Mouse (Mus musculus) adrenal gland, postnatal 4 days (tissue): ENCODE measurements around the gene Pus1. TPM values are rescaled to one million over a fixed set of nuclear protein-coding genes. Genes with fewer than 3 reads are reported as not detected.

Source experiments
- total RNA-seq, 2 experiments: library from RNA; stranded (reverse); gene quantifications; 2 replicates each; pipeline ENCODE4 v1.2.3; 2021

Gene Pus1
- total RNA-seq, 2 experiments from 2014 or later = 40.2 to 47.2 TPM

Other genes starting within 250 kb of the Pus1 start
- under 1 TPM; 0.76 to 0.85 TPM for gene Galnt9, start 236.3 kb downstream of the Pus1 start, total RNA-seq
- 10 to 100 TPM; 27.0 to 29.3 TPM for gene Noc4l, start 127.2 kb downstream of the Pus1 start, total RNA-seq
- gene Ddx51, start 127.2 kb downstream of the Pus1 start, total RNA-seq = 10 to 100 TPM; 26.3 to 27.0 TPM
- gene Ep400, start 9.9 kb downstream of the Pus1 start, total RNA-seq = 100 to 1,000 TPM in 1 of 2 experiments, 10 to 100 TPM in 1; 93.2 to 114 TPM
- gene Ulk1, start 29.4 kb upstream of the Pus1 start, total RNA-seq = 10 to 100 TPM; 59.5 to 64.8 TPM
- gene Hscb, start 59.1 kb upstream of the Pus1 start, total RNA-seq = 10 to 100 TPM; 24.3 to 25.3 TPM
- gene Chek2, start 59.3 kb upstream of the Pus1 start, total RNA-seq = 10 to 100 TPM in 1 of 2 experiments, 1 to 10 TPM in 1; 8.2 to 13.3 TPM
- 10 to 100 TPM; 34.1 TPM for gene Ttc28, start 99.1 kb upstream of the Pus1 start, total RNA-seq